ENCODE assay signal across 23 mouse cellular contexts in the genomic region with DNA sequence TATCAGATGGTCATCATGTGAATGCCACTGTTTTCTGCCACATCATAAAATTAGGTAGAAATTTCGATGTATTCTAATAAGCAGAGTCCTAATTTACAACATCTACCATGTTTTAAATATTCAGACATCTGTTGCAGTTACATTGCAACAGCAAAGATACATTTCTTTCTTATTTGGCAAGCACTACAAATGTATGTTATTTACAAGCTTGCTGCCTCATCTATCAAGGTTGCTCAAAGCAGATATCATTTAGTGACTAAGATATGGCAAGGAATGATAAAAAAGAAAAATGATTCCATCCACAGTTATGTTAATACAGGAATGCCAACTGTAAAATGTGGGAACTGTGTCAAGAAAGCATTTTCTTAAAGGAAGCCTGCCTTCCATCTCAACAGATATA.
A peak's percentile ranks its signal among the peaks of the same experiment; 100 is the strongest.
DNase-seq lines count a peak whose midpoint lies in the region; ATAC-seq and TF ChIP-seq lines count a peak whose summit lies in the region.
"Had no signal": no experiment of that assay in that cellular context is flagged by ENCODE, and none has a peak within 500 bp of the region (broad histone marks: within the 10 kb centered on the region; RNA-seq: fewer than 3 reads in every experiment).

No protein-coding gene starts in this region.

- WGBS in forebrain, embryonic 13.5 days, result 76% methylated on average over 1 of the region's 1 CpGs
- 73% methylated on average over 1 of the region's 1 CpGs for WGBS in forebrain, embryonic 10.5 days
- WGBS in forebrain, embryonic 16.5 days, result 62% methylated on average over 1 of the region's 1 CpGs
- WGBS in forebrain, embryonic 15.5 days, result 47% methylated on average over 1 of the region's 1 CpGs
- WGBS in hindbrain, embryonic 14.5 days, result 59% methylated on average over 1 of the region's 1 CpGs
- 70% methylated on average over 1 of the region's 1 CpGs for WGBS in hindbrain, embryonic 10.5 days
- 26% methylated on average over 1 of the region's 1 CpGs for WGBS in lung, embryonic 16.5 days
- 20% methylated on average over 1 of the region's 1 CpGs for WGBS in lung, postnatal 0 days

- no peaks in the 10 kb centered on the region for H3K4me1 ChIP-seq in forebrain, embryonic 13.5 days
- no peaks in the 10 kb centered on the region for H3K4me1 ChIP-seq in forebrain, embryonic 10.5 days
- H3K4me1 ChIP-seq in forebrain, embryonic 16.5 days (replicated peaks; ENCODE audit: control insufficient read depth, insufficient read depth, low read length), result no peaks in the 10 kb centered on the region
- H3K4me1 ChIP-seq in forebrain, embryonic 15.5 days, result no peaks in the 10 kb centered on the region
- no peaks in the 10 kb centered on the region for H3K4me1 ChIP-seq in hindbrain, embryonic 14.5 days (replicated peaks; ENCODE audit: control insufficient read depth, insufficient read depth, low read length)
- H3K4me1 ChIP-seq in hindbrain, embryonic 10.5 days (replicated peaks), result no peaks in the 10 kb centered on the region
- no peaks in the 10 kb centered on the region for H3K4me1 ChIP-seq in lung, embryonic 16.5 days (replicated peaks; ENCODE audit: control insufficient read depth, insufficient read depth, low read length)
- no peaks in the 10 kb centered on the region for H3K4me1 ChIP-seq in lung, postnatal 0 days (ENCODE audit: insufficient read depth, low read depth, low read length)
- H3K4me1 ChIP-seq: embryonic facial prominence, embryonic 10.5 days; embryonic facial prominence, embryonic 12.5 days had no signal

- no peak overlapping the region for H3K4me3 ChIP-seq in forebrain, embryonic 13.5 days
- H3K4me3 ChIP-seq in forebrain, embryonic 10.5 days, result no peak overlapping the region
- H3K4me3 ChIP-seq in forebrain, embryonic 16.5 days (replicated peaks; ENCODE audit: low read length), result no peak overlapping the region
- H3K4me3 ChIP-seq in forebrain, embryonic 15.5 days, result no peak overlapping the region
- no peak overlapping the region for H3K4me3 ChIP-seq in hindbrain, embryonic 14.5 days (replicated peaks; ENCODE audit: low read length)
- H3K4me3 ChIP-seq in hindbrain, embryonic 10.5 days, result no peak overlapping the region
- no peak overlapping the region for H3K4me3 ChIP-seq in lung, embryonic 16.5 days (ENCODE audit: low read length)
- H3K4me3 ChIP-seq in lung, postnatal 0 days (ENCODE audit: low read depth, low read length), result no peak overlapping the region
- H3K4me3 ChIP-seq: embryonic facial prominence, embryonic 10.5 days; embryonic facial prominence, embryonic 12.5 days had no signal

- H3K9ac ChIP-seq in forebrain, embryonic 13.5 days, result no peak overlapping the region
- H3K9ac ChIP-seq in forebrain, embryonic 16.5 days (replicated peaks; ENCODE audit: low read depth, low read length), result no peak overlapping the region
- H3K9ac ChIP-seq in forebrain, embryonic 15.5 days (replicated peaks), result no peak overlapping the region
- no peak overlapping the region for H3K9ac ChIP-seq in hindbrain, embryonic 14.5 days
- no peak overlapping the region for H3K9ac ChIP-seq in lung, embryonic 16.5 days (ENCODE audit: low read length)
- no peak overlapping the region for H3K9ac ChIP-seq in lung, postnatal 0 days (replicated peaks; ENCODE audit: low read depth)
- H3K9ac ChIP-seq: embryonic facial prominence, embryonic 12.5 days had no signal

- H3K27ac ChIP-seq in forebrain, embryonic 13.5 days, result no peak overlapping the region
- no peak overlapping the region for H3K27ac ChIP-seq in forebrain, embryonic 10.5 days
- no peak overlapping the region for H3K27ac ChIP-seq in forebrain, embryonic 16.5 days (ENCODE audit: low read length)
- H3K27ac ChIP-seq in forebrain, embryonic 15.5 days (replicated peaks), result no peak overlapping the region
- H3K27ac ChIP-seq in hindbrain, embryonic 14.5 days, result no peak overlapping the region
- H3K27ac ChIP-seq in hindbrain, embryonic 10.5 days, result no peak overlapping the region
- no peak overlapping the region for H3K27ac ChIP-seq in lung, embryonic 16.5 days (ENCODE audit: low read length)
- no peak overlapping the region for H3K27ac ChIP-seq in lung, postnatal 0 days (ENCODE audit: low read length)
- H3K27ac ChIP-seq: embryonic facial prominence, embryonic 10.5 days; embryonic facial prominence, embryonic 12.5 days had no signal

- no peak for TF ChIP-seq EP300 in lung, postnatal 0 days (IDR thresholded peaks at IDR 0.05)

- no peaks in the 10 kb centered on the region for H3K36me3 ChIP-seq in forebrain, embryonic 13.5 days (ENCODE audit: poor library complexity, severe bottlenecking)
- no peaks in the 10 kb centered on the region for H3K36me3 ChIP-seq in forebrain, embryonic 10.5 days (replicated peaks)
- no peaks in the 10 kb centered on the region for H3K36me3 ChIP-seq in forebrain, embryonic 16.5 days (ENCODE audit: control insufficient read depth, insufficient read depth)
- no peaks in the 10 kb centered on the region for H3K36me3 ChIP-seq in forebrain, embryonic 15.5 days
- H3K36me3 ChIP-seq in hindbrain, embryonic 14.5 days (replicated peaks; ENCODE audit: control insufficient read depth, insufficient read depth), result no peaks in the 10 kb centered on the region
- H3K36me3 ChIP-seq in hindbrain, embryonic 10.5 days, result no peaks in the 10 kb centered on the region
- H3K36me3 ChIP-seq in lung, embryonic 16.5 days (ENCODE audit: control insufficient read depth, insufficient read depth, low read length), result no peaks in the 10 kb centered on the region
- no peaks in the 10 kb centered on the region for H3K36me3 ChIP-seq in lung, postnatal 0 days (ENCODE audit: insufficient read depth, low read length)
- H3K36me3 ChIP-seq: embryonic facial prominence, embryonic 10.5 days; embryonic facial prominence, embryonic 12.5 days; G1E had no signal

- no peaks in the 10 kb centered on the region for H3K9me3 ChIP-seq in forebrain, embryonic 13.5 days (replicated peaks)
- no peaks in the 10 kb centered on the region for H3K9me3 ChIP-seq in forebrain, embryonic 10.5 days
- no peaks in the 10 kb centered on the region for H3K9me3 ChIP-seq in forebrain, embryonic 16.5 days (ENCODE audit: control insufficient read depth, low read length)
- H3K9me3 ChIP-seq in forebrain, embryonic 15.5 days, result no peaks in the 10 kb centered on the region
- no peaks in the 10 kb centered on the region for H3K9me3 ChIP-seq in hindbrain, embryonic 14.5 days (ENCODE audit: control insufficient read depth, low read length)
- H3K9me3 ChIP-seq in hindbrain, embryonic 10.5 days, result no peaks in the 10 kb centered on the region
- H3K9me3 ChIP-seq in lung, embryonic 16.5 days (ENCODE audit: control insufficient read depth, low read length), result no peaks in the 10 kb centered on the region
- H3K9me3 ChIP-seq in lung, postnatal 0 days (ENCODE audit: low read length), result no peaks in the 10 kb centered on the region
- H3K9me3 ChIP-seq: embryonic facial prominence, embryonic 10.5 days; embryonic facial prominence, embryonic 12.5 days; G1E had no signal

- H3K4me2 ChIP-seq in forebrain, embryonic 13.5 days, result no peak overlapping the region
- no peak overlapping the region for H3K4me2 ChIP-seq in forebrain, embryonic 16.5 days (ENCODE audit: low read length)
- no peak overlapping the region for H3K4me2 ChIP-seq in forebrain, embryonic 15.5 days (replicated peaks)
- no peak overlapping the region for H3K4me2 ChIP-seq in hindbrain, embryonic 14.5 days (replicated peaks)
- no peak overlapping the region for H3K4me2 ChIP-seq in lung, embryonic 16.5 days (ENCODE audit: low read depth, low read length)
- no peak overlapping the region for H3K4me2 ChIP-seq in lung, postnatal 0 days (replicated peaks; ENCODE audit: low read depth, low read length)
- H3K4me2 ChIP-seq: embryonic facial prominence, embryonic 12.5 days had no signal

- ATAC-seq in forebrain, embryonic 13.5 days, result peak; percentile 16; the same call in 1 of the 2 replicates
- peak; percentile 66 for ATAC-seq in forebrain, embryonic 16.5 days
- no peak for ATAC-seq in forebrain, embryonic 15.5 days (replicated peaks)
- ATAC-seq in hindbrain, embryonic 14.5 days (ENCODE audit: low FRiP score), result no peak
- ATAC-seq in lung, embryonic 16.5 days (ENCODE audit: low read depth), result peak; percentile 56; the same call in 1 of the 2 replicates
- ATAC-seq in lung, postnatal 0 days, result no peak
- ATAC-seq: activated CD4-positive, CD25-positive, alpha-beta regulatory T cell, adult 4 months; CD4-positive, CD25-positive, alpha-beta regulatory T cell, adult 4 months; Patski had no signal

- no peak for TF ChIP-seq CTCF in lung, postnatal 0 days (IDR thresholded peaks at IDR 0.05)

- H3K27me3 ChIP-seq in forebrain, embryonic 13.5 days, result no peaks in the 10 kb centered on the region
- H3K27me3 ChIP-seq in forebrain, embryonic 10.5 days (ENCODE audit: poor library complexity, severe bottlenecking), result no peaks in the 10 kb centered on the region
- H3K27me3 ChIP-seq in forebrain, embryonic 16.5 days (replicated peaks; ENCODE audit: control insufficient read depth, insufficient read depth, low read length), result no peaks in the 10 kb centered on the region
- no peaks in the 10 kb centered on the region for H3K27me3 ChIP-seq in forebrain, embryonic 15.5 days
- H3K27me3 ChIP-seq in hindbrain, embryonic 14.5 days (ENCODE audit: control insufficient read depth, insufficient read depth, low read length), result no peaks in the 10 kb centered on the region
- H3K27me3 ChIP-seq in hindbrain, embryonic 10.5 days (ENCODE audit: insufficient read depth, poor library complexity, severe bottlenecking), result no peaks in the 10 kb centered on the region
- H3K27me3 ChIP-seq in lung, embryonic 16.5 days (ENCODE audit: control insufficient read depth, insufficient read depth, low read depth, low read length), result no peaks in the 10 kb centered on the region
- H3K27me3 ChIP-seq in lung, postnatal 0 days (replicated peaks; ENCODE audit: insufficient read depth, low read length), result no peaks in the 10 kb centered on the region
- H3K27me3 ChIP-seq: CH12.LX; embryonic facial prominence, embryonic 12.5 days; Patski had no signal

- no peak for DNase-seq in forebrain, embryonic 10.5 days (ENCODE audit: extremely low spot score, low spot score)
- DNase-seq in hindbrain, embryonic 14.5 days (ENCODE audit: low spot score), result peak; percentile 28
- DNase-seq in hindbrain, embryonic 10.5 days (ENCODE audit: low spot score), result no peak
- DNase-seq in lung, postnatal 0 days (ENCODE audit: low spot score), result no peak
- DNase-seq: adrenal gland, postnatal 10 days; adrenal gland, postnatal 25 days; B cell, adult 2 months; cerebellum, adult 11-12 months; cerebellum, adult 2 months; cerebellum, adult 9-10 months; cerebellum, postnatal 10 days; cerebellum, postnatal 25 days had no signal

Comparison
In these comparisons a context has a peak if more than half of its experiments do, and no peak if none do; other contexts are left out.
1. ATAC-seq: peak in forebrain, embryonic 13.5 days (single experiment), forebrain, embryonic 16.5 days (single experiment) and lung, embryonic 16.5 days (single experiment); none in forebrain, embryonic 15.5 days (single experiment), hindbrain, embryonic 14.5 days (single experiment) and lung, postnatal 0 days (single experiment).